Mouse (Mus musculus): ENCODE data around the gene Cacul1.

GRCm38 (mm10) chr19:60524678-60525077, 56.1 kb downstream of the Cacul1 start:
- TF ChIP-seq POLR2A (IDR thresholded peaks at IDR 0.05; ENCODE audit: control insufficient read depth, low read depth, low read length) (no peak), CTCF (IDR thresholded peaks at IDR 0.05; ENCODE audit: control insufficient read depth, insufficient read depth, insufficient replicate concordance, low read depth, low read length) (no peak)

Measured in testis, adult 2 months (tissue).